Mouse (Mus musculus): ENCODE results near the gene Camta2. TPM values are rescaled to one million over a fixed set of nuclear protein-coding genes. Genes with fewer than 3 reads are reported as not detected.

Camta2 gene
- polyA plus RNA-seq, 2 experiments: 2.1 to 2.7 TPM

- DNase-seq (ENCODE audit: low read depth in 3 of 3, low spot score in 3 of 3): no peak
- Histone ChIP-seq H3K27ac (no peak overlapping the region), H3K36me3 (replicated peaks; ENCODE audit: control insufficient read depth, insufficient read depth, low read depth) (peaks cover 4% of the 10 kb centered on the region), H3K4me2 (ENCODE audit: low read depth) (no peak overlapping the region), H3K9ac (replicated peaks) (no peak overlapping the region), H3K4me1 (replicated peaks; ENCODE audit: control insufficient read depth in 2 of 2, insufficient read depth in 2 of 2, low read length in 1 of 2) (peaks cover 19 to 20% of the 10 kb centered on the region in 2 experiments), H3K27me3 (ENCODE audit: control insufficient read depth, insufficient read depth, low read length) (no peaks in the 10 kb centered on the region; the same call in 1 of the 2 replicates), H3K9me3 (ENCODE audit: control insufficient read depth, low read length) (no peaks in the 10 kb centered on the region), H3K4me3 (ENCODE audit: insufficient read depth in 1 of 2, low read depth in 2 of 2, low read length in 2 of 2) (no peak overlapping the region)
- WGBS (ENCODE audit: insufficient replicate concordance): 50% methylated on average over 6 of the region's 6 CpGs
- TF ChIP-seq CTCF (IDR thresholded peaks at IDR 0.05; ENCODE audit: low read depth) (no peak), EP300 (IDR thresholded peaks at IDR 0.05; ENCODE audit: low read depth) (no peak)
- ATAC-seq (ENCODE audit: insufficient read depth): no peak
These were observed 30.3 kb downstream of the Camta2 start for GRCm38 (mm10) chr11:70657573-70657972.

DNA sequence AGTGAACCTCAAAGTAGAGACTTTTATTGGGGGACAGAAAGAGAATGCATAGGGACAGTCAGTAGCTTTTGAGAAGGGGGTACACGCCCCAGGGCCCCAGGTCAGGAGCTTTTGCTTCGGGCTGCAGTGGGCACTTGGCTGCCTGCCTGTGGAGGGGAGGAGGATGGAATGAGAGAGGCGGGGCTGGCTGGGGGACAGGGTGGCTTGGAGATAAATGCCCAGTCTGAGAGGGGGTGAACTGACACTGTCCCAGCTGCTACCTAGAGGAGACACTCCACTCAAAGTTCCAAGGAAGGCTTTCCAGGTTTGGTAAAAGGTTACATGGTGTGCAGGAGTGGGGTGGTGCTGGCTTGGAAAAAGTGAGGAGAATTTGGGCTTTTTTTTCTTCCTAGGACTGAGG, 30.9 kb downstream of the Camta2 start, which contains the start of gene Eno3:
TSS of gene Eno3 (plus strand) at position 239 of the 400 bp plus-strand sequence.
- Histone ChIP-seq H3K4me1 (replicated peaks; ENCODE audit: control insufficient read depth in 2 of 2, insufficient read depth in 2 of 2, low read length in 1 of 2) (peaks cover 23 to 25% of the 10 kb centered on the region in 2 experiments), H3K27ac (peak within 1 kb of the TSS; percentile 91), H3K4me3 (ENCODE audit: insufficient read depth in 1 of 2, low read depth in 2 of 2, low read length in 2 of 2) (peak within 1 kb of the TSS; percentile 21 to 97), H3K9me3 (ENCODE audit: control insufficient read depth, low read length) (no peaks in the 10 kb centered on the region), H3K4me2 (ENCODE audit: low read depth) (peak within 1 kb of the TSS; percentile 85), H3K9ac (replicated peaks) (peak within 1 kb of the TSS; percentile 99), H3K27me3 (ENCODE audit: control insufficient read depth, insufficient read depth, low read length) (no peaks in the 10 kb centered on the region; the same call in 1 of the 2 replicates), H3K36me3 (replicated peaks; ENCODE audit: control insufficient read depth, insufficient read depth, low read depth) (peaks cover 10% of the 10 kb centered on the region)
- 14% methylated on average over 3 of the region's 3 CpGs for whole genome bisulfite sequencing (ENCODE audit: insufficient replicate concordance)
- TF ChIP-seq CTCF (IDR thresholded peaks at IDR 0.05; ENCODE audit: low read depth): no peak
- no peak for TF ChIP-seq EP300 (IDR thresholded peaks at IDR 0.05; ENCODE audit: low read depth)
- no peak for DNase-seq (ENCODE audit: low read depth in 3 of 3, low spot score in 3 of 3)
- no peak for ATAC-seq (ENCODE audit: insufficient read depth)

DNA sequence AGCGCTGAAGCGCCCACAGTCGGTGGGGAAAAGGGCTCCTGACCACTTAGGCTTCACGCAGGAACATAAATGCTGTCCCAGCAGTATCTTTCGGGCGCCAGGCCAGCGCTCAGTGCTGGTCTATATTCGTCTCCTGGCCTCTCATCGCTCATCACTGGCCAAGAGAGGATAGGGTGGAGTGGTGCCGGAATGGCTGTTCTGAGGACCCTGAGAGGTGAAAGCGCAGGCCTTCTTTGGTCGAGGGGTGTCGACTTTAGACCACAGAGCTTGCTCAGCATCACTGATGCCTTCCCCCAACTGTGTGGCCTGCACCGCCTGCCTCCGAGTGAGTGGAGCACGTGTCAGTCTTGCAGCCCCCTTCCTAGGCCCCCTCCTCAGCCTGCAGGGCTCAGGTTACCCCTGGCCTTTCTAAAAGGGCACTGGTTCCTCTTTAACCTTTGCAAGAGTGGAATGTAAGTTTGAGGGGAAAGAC, 31.4 kb downstream of the Camta2 start:
- Histone ChIP-seq H3K4me3 (ENCODE audit: insufficient read depth in 1 of 2, low read depth in 2 of 2, low read length in 2 of 2) (peak overlapping the region; percentile 21 to 97), H3K9me3 (ENCODE audit: control insufficient read depth, low read length) (no peaks in the 10 kb centered on the region), H3K27me3 (ENCODE audit: control insufficient read depth, insufficient read depth, low read length) (no peaks in the 10 kb centered on the region; the same call in 1 of the 2 replicates), H3K4me2 (ENCODE audit: low read depth) (peak overlapping the region; percentile 85), H3K36me3 (replicated peaks; ENCODE audit: control insufficient read depth, insufficient read depth, low read depth) (peaks cover 14% of the 10 kb centered on the region), H3K9ac (replicated peaks) (no peak overlapping the region; the same call in 1 of the 2 replicates), H3K27ac (no peak overlapping the region), H3K4me1 (replicated peaks; ENCODE audit: control insufficient read depth in 2 of 2, insufficient read depth in 2 of 2, low read length in 1 of 2) (peaks cover 27 to 30% of the 10 kb centered on the region in 2 experiments)
- ATAC-seq (ENCODE audit: insufficient read depth): no peak
- DNase-seq (ENCODE audit: low read depth in 3 of 3, low spot score in 3 of 3): no peak
- 23% methylated on average over 16 of the region's 16 CpGs for WGBS (ENCODE audit: insufficient replicate concordance)
- no peak for TF ChIP-seq CTCF (IDR thresholded peaks at IDR 0.05; ENCODE audit: low read depth)
- no peak for TF ChIP-seq EP300 (IDR thresholded peaks at IDR 0.05; ENCODE audit: low read depth)

DNA sequence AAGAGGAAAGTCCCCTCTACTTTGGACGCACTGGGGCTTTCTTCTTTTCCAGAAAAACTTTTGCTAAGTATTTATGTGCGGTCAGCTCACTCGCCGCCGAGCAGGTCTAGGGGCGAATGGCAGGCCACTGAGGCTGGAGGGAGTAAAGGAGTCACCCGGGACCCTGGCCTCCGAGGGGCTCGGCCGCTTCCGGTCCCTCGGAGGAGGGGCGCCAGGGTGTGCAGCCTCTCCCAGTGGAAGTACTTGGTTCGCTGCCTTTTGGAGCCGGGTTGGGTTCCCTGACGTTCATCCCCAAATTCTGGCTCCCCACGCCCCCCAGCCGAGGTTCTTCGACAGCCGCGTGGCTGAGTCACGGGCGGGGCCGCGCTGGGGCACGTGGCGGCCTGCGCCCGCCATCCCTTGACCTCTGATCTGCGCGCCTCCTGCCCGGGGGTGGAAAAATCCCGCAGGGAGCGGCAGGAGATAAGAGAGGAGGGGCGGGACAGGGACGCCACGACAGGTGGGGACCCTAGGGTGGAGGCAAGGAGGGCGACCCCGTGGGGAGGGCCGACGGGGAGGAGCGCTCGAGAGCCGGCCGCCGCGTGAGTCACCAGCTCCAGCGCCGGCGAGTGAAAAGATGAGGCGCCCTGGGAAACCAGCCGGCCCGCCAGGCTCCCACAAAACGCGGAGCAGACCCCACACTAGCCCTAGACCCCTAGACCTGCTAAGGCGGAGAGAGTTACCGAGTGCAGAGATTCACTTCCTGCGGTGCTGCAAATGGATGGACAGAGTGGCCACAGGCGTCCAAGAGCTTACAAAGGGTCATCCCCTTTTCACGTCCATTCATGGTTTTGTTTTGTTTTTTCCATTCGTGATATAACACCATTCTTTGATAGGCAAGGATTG, 32.1 kb downstream of the Camta2 start:
- Histone ChIP-seq H3K4me3 (ENCODE audit: insufficient read depth in 1 of 2, low read depth in 2 of 2, low read length in 2 of 2) (peak overlapping the region; percentile 66 to 97), H3K9ac (replicated peaks) (peak overlapping the region; percentile 99), H3K27ac (peak overlapping the region; percentile 91), H3K4me2 (ENCODE audit: low read depth) (peak overlapping the region; percentile 85), H3K4me1 (replicated peaks; ENCODE audit: control insufficient read depth in 2 of 2, insufficient read depth in 2 of 2, low read length in 1 of 2) (peaks cover 33 to 37% of the 10 kb centered on the region in 2 experiments), H3K9me3 (ENCODE audit: control insufficient read depth, low read length) (no peaks in the 10 kb centered on the region), H3K36me3 (replicated peaks; ENCODE audit: control insufficient read depth, insufficient read depth, low read depth) (peaks cover 21% of the 10 kb centered on the region), H3K27me3 (ENCODE audit: control insufficient read depth, insufficient read depth, low read length) (no peaks in the 10 kb centered on the region; the same call in 1 of the 2 replicates)
- TF ChIP-seq EP300 (IDR thresholded peaks at IDR 0.05; ENCODE audit: low read depth) (no peak), CTCF (IDR thresholded peaks at IDR 0.05; ENCODE audit: low read depth) (no peak)
- DNase-seq (ENCODE audit: low read depth in 3 of 3, low spot score in 3 of 3) (no peak), ATAC-seq (ENCODE audit: insufficient read depth) (0 out of 2 replicates have a peak, but pooled peaks have one; percentile 13)
- WGBS (ENCODE audit: insufficient replicate concordance): 2% methylated on average over 61 of the region's 61 CpGs
